Mouse (Mus musculus) cerebellum, postnatal 25 days (tissue): ENCODE results near the gene Dnm3.

ENCODE experiments used
- DNase-seq, 2 experiments: peaks; one replicate each; pipeline ENCODE4 v3.0.0; 2021; ENCODE audit warnings: mixed read lengths in 2 of 2

Dnm3 gene

DNA sequence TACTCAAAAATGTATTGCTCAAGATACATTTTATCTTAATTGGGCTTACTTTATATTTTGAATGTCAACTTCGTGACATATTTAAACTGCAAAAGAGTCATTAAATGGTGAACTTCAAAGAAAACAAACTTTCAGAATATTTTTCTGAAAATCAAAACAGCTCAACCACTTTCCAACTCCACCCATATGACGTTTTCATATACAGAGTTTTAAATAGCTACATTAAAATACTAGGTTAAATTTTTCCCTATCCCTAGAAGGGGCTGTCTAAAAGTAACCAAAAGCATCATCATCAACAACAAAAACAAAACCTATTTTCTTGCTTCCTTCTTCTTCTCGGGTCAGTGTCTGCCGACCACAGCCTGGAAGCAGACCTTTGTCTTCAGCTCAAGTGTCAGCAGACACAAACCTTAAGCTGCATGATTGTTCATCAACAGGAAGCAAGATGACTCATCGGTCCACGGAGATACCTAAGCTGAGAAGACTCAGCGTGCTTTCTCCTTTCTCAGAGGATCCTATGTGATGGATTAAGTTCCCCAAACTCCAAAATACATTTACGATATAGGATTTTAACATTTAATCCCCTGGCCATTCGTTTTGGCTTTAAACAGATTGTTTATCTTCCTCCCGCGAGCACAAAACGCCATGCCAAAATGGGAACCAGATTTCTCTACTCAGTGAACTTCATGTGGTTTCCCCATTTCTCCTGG lies 270.7 kb downstream of the Dnm3 start:
- DNase-seq = no peak

DNA sequence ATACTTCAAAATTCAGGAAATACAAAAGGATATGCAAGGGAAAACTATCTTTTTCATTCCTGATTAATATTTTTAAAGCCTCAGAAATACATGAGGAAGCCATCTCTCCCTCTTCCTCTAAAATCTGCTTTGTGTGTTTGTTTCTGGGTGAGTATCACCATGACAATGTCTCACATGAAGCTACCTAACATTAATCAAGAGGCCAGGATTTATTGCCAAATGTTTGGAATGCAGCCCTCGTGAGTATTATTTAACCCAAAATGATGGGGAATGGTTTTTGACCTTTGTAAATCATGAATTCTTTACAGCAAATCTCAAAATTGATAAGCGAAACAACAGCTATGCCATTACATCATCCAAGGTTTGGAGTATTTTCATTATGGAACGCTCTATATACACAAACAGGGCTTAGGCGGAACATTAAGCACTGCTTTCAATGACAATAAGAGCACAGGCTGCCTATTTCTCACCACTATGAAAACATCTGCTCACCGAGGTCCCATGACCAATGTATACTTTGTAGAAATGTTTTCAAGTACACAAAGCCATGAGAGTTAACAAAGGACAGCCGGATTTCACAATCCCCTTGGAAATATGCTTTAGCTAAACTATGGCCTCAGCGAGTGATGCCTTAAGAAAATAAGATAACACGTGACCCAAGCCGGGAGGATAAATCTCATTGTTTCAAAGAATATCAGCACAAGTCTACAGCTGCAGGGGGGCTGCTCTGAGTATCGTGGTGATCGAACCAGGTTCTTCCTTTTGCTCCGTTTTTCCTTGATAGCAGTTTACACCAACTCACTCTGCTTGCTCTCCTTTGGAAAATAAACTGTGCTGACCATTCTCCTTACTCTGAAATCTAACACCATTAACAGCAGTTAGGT lies 275.1 kb downstream of the Dnm3 start:
- DNase-seq = no peak

DNA sequence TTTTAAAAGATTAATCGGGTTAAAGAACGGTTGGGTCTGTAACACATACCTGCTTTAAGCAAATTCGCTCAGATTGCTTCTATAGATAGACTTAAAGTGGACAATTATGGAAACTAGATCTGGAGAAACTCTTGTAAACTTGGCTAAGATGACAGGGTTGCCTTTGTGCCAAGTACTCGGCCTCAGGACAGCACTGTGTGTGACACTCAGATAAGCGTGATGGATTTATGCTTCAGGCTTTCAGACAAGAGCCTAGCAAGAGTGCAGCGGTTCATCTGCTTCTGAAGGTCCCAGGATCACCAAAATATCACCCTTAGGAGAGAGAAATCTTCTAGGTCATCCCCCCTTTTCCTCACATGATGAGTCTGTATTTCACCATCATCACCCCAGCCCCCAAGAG lies 277.4 kb downstream of the Dnm3 start:
- DNase-seq = no peak

DNA sequence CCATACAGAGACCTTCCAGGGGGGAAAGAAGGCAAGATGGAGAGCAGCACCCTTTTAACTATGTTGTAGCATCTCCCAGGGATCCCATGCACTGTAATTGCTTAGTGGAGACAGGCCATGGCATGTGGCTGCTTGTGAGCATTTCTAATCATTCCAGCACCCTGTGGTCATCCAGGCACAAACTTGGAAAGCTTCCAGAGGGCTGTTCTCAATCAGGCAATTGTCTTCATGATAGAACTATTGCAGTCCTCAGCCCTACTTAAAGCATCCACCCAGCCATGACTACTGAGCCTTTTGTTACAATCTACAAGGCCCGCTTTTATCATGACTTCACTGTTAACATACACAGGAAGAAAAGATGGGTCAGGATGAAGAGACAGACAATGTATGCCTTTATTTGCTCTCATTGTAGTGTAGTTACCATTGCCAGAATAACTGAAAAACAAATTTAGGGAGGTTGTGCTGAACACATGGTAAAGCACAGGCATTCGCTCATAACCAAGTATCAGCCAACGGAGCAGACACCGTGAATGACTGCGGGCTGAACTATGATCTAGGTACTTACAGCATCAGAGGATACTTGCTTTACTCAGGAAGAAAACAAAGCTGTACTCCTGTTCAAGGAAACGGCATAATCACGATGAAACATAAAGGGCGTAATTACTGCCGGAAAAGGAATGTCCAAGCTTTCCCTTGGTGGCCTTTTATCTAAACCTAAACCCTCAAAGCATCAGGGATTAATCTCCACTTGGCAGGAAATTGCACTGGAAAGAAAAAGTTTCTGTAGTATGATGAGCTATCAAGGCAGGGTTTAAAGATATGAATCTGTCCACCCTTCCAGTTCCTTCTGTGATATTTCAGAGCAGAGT lies 280.8 kb downstream of the Dnm3 start:
- DNase-seq = peak; percentile 51 to 64

DNA sequence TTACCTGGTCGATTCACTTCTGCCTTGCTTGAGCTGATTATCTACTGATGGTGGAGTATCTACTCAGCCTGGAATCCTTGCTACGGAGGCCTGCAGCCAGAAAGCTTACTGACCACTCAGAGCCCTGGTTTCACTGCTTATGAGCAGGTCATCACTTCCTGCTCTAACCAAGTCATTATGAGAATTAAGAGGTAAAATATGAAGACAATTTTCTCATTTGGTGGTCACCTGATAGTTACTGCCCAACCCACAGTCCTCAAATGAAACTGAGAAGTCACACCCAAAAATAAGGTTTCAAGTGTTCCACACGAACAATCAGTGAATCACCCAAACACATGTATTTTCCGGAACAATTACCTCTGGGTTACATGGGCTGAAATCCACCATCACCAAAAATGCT lies 289.1 kb downstream of the Dnm3 start:
- DNase-seq = no peak

DNA sequence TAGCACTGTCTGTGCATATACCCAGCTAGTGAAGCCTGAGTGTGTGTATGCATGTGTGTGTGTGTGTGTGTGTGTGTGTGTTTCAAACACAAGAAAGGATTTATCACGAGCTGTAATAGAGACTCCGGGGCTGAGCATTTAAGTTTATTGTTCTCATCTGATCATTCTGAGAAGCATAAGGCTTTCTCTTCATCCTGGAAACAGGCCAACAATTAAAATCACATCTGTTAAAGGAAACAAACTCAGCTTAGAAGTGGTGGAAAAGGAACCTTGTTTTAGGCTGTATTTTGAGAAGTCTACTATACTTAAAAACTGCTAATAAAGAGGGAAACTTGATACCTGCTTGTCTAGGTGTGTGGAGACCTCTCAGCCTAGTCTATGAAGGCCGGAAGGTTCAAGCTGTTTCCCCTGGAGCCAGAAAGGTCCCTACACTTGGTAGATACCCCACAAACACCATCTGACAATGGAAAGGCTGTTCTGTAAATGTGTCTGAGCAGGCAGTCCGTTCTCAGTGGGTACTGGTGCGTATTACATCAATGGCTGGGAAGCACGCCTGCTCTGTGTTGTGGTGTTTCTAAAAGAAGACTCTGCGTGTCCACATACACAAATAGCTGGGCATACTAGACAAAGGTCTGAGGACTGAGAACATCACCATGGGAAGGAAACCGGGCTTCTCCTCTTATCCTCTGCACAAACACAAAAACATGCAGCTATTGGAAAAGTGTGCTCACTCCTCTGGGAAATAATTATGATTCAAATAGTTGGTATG lies 290.3 kb downstream of the Dnm3 start:
- peak; percentile 25 to 27 for DNase-seq

DNA sequence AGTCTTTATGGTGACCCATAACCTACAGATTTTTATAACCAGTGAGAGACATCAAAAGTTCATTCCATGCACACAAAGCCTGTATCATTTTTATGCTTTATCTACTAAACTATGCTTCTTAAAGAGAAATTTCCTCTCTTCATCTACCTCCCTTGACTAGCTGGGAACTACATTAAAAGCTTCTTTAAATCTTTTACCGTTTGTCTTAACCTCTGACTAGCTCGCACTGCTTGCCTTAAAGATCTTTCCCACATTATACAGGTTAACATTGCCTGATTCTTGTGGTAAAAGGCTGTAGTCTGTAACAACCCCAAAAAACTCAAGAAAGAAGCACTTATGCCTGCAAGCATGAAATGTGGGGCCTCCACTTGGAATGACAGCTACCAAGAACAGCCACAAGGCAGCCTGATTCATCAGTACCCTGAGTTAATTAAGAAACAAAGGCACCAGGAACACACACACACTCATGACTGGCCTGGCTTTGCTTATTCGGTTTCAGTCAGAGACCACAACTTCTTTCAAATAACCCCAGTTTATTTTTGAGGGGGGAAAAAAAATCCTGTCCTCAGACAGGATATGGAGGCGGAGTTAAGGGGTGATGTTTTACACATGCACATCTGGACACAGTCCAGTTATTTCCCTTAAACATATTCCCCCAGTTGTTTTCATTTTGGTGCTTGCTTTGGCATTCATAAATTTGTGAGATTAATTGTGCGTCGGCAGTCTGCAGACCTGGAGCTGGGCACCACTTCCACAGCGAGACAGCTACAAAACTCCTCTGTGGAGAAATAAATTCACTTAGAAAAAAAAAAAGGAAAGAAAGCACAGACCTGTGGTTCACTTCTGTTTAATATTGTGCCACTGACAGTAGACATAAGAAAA lies 291.1 kb downstream of the Dnm3 start:
- no peak for DNase-seq

DNA sequence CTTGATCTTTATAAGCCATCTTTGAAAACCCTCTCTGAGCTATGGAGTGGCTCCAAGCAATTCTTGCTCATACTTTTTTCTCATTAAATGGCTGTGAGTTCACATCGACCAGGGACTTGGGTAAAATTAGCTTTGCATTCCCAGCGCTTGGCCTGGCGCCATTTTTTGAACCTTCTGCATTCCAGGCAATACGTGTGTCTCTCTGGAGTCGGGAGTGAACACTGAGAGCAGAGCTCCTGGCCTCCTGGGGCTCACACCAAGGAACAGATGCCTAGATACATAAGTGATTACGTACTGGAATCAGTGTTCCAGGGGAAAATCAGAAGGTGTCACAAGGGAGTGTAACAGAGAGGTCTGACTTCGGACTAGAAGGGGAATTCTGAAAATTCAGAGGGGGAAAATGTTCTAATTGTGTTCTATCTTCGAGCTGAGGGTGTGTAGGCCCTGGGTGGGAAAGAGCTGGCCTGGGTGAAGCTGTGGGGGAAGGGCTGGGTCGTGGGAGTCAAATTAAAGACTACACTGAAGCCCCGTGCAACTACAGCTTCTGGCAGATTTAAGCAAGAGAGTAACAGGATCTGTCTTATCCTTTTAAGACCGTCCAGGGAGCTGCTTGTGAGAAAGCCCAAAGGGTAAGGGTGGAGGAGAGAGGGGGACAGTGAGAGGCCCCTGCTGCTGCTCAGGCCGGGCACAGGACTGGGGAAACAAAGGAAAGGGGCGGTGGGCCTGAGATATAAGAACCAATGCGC lies 293.7 kb downstream of the Dnm3 start:
- peak; percentile 77 to 85 for DNase-seq

DNA sequence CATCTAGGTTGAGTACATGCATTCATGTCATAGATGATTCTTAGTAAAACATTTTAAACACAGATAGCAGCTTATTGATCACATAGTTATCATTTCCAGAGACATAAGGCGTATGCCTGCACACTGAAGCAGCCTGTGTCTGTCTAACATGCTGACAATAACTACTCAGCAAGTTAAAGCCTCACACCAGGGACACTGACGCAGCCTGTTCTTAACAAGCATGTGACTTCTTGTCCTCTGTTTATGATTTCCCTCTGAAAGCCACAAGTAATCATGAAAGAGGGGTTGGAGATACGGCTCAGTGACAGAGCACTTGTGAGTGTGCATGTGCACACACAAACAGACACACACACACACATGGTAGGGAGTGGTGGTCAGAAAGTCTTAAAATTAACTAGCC lies 294.4 kb downstream of the Dnm3 start:
- no peak for DNase-seq

DNA sequence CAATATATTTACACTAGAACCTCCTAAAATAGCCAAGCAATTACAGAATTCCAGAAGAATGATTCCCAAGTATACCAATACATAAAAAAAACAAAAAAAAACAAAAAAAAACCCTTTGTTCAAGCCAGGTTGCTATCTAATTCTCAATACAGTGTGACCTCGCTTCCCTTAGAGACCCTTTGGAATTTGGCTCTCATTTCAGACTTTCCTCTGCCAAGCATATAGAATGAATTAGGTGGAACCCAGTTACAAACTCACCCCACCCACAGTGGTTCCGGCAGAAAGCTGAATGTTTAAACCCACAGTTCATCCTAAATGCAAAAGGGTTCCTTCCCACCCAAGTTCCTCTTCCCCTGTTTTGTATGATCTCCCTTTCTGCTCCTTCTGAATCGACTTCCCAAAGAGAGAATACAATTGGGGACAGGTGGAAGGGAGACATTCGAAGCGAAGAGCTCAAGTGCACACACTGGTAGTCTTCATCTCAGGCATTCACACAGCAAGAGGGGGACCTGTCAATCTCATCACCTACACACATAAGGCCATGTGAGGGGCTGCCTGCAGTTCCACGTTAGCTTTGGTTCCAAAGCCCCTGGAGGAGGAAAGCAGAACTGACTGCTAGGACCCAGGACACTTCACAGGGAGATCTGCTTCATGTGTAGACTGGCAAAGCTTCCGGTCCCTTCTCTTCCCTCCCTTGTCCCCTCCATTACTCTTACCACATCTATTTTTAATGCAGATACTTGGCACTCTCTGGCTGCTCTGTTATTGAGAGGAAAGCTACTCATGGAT lies 296.5 kb downstream of the Dnm3 start:
- DNase-seq = no peak

DNA sequence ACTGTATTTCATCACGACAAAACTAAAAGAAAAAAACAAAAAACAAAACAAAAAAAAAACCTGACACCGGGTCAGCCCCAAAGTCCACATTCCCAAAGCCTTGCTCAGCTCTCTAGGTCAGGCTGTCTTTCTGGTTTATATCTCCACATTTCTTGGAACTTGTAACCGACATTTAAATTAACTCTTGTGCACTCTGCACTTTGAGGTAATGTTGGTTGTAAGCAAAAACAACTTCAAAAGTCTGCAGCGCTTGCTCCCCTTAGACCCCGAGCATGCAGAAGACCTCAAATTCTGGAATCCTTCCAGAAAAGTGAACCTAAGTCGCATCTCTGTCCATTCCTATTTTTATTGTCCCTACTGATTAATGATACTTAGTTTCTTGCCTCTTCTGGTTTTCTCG lies 297.4 kb downstream of the Dnm3 start:
- no peak for DNase-seq

DNA sequence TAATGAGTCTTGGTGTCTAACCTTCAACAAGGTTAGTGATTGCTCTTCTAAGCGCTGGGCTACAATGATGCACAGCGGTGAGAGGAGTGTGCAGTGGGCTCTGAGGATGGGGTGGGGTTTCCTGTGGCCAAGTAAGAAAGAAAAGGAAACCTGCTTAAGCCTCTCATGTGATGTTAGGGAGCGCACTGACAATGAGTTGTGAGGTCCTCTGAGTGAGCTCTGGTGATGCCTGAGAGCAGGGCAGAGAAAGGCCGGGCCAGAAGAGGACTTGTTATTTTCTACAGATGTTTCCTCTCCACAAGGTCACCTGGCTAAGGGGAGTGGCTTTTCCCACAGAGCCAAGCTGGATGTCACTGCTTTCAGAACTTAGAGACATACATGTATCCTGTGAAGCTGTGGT lies 298.4 kb downstream of the Dnm3 start:
- DNase-seq = no peak

DNA sequence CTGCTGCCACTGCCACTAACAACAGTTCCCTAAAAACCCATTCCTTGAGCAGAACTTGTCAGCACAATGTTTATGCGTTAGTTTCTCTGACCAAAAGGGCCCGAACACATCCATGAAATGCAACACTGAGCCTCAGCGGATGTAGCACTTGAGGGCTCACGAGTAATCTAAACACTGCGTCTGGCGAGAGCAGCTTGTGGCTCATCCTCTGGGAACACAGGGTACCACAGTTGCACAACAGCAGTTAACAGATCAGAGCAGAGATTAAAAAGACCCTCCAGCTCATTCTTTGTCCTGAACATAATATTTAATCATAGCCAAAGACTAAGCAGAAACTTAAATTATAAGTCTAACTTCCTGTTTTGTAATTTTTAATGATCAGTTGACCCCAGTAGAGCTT lies 305.0 kb downstream of the Dnm3 start:
- DNase-seq = no peak

DNA sequence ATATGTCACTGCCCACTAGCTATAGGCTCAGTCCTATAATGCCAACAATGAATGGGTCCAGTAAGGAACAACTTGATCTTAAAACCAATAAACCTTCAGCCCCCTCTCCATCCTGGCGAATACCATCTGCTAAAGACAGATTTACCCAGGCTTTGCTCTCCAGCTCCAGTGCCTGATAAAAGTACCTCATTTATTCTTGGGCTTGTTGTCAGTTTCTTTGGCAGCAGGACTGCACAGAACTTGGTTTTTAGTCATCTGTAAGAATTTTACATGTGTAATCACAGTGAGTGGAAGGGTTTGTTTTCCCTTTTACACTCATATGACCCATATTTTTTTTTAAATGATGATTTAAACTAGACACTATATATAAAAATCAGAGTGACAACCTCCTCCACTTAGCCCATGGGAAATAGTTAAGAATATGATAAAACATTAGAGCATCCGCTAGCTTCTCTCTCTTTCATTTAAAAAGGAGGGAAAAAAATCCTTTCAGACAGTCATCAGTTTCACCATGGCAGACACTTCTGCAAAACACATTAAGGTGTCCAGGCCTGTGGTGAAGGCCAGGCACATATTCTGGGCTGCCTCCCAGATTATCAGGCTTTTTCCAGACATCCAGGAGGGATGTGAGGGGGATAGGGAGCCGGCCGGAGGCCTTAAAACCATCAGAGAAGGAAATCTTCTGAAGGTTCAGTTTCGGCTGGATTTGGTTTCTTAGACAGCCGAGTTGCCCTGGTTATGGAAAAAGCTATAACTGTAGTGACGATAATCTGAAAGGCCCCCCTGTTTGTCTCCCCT lies 313.9 kb downstream of the Dnm3 start:
- no peak for DNase-seq

DNA sequence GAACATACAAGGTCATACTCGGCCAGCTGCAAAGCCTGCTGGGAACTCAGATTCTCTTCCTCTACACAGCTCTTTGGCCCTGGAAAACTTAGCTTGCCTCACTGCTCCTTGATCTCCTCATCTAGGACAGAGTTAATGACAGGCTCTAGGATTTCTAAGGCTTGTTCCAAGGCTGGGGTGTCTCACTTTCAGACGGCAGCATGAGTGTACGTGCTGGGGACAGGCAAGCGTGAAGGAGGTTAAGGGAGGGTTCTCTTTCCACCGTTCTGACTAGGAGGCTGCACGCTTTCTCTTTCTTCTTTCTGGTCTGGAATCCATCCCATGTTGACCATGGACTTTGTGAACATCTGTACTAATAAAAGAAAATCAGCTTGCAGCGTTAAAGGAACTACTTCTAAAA lies 315.2 kb downstream of the Dnm3 start:
- DNase-seq = no peak

DNA sequence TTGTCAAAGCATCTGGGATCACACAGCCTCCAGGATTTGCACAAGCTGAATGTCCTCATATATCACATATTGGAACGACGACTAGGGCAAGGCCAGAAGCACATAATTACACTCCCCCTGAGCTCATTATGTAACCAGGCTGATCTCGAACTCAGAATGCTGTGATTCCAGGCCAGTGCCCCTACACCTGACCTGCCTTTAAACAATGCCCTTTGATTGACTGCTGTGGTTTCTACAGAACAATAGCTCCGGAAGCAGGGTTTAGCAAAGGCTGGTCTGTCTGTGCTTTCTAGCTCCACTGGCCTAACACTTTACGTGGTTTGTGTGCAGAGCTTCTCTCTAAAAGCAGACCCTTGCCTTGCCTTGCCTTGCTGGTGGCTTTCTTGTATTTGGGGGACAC lies 315.6 kb downstream of the Dnm3 start:
- DNase-seq = no peak

DNA sequence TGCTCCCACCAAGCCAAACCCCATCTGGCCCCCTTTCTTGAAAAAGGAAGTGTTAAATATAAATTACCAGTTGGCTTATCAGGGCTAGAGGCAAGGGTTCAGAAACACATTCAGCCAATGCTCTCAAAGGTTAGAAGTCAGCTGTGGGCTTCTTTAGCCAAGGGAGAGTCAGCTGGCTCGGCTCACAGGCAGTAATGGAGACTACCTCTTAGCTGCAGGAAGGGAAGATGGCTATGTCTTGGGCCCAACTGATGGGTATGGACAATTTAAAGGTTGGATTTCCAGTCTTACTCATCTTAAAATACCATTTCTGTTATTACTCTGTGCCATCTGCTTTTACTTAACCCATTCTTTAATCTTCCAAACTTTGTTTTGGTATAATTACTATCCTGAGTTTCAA lies 317.1 kb downstream of the Dnm3 start:
- no peak for DNase-seq

DNA sequence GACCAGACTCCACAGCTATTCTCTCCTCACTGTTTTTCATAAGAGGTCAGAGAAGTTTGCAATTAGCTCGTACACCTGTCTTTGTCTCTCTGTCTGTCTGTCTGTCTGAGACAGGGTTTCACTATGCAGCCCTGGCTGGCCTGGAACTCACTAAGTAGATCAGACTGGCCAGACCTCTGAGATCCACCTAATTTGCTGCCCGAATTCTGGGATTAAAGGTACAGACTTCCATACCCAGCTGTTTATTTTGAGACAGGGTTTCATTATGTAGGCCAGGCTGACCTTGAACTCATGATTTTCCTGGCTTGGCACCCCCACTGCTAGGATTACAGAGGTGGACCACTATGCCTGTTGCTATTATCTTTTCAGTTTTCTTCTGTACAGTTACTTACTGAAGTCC lies 319.3 kb downstream of the Dnm3 start:
- no peak for DNase-seq

DNA sequence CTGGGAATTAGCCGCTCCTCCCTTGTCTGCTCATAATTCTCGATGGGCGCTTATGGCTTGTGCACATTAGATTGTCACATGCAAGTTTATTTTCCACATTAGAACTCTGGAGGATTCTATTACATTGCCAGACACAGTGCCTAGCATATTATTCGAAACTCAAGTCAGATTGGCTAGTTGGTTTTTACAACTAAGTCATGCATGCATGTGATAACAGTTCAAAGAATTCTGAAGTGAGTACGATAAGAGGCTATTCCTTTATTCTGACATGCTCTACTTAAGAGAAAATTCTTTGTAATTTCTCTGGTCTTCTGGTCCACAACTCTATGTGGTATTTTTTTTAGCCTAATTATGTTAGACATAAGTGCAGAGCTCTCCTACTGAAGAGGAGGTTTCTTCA lies 320.2 kb downstream of the Dnm3 start:
- DNase-seq = no peak
